In the genomic region with DNA sequence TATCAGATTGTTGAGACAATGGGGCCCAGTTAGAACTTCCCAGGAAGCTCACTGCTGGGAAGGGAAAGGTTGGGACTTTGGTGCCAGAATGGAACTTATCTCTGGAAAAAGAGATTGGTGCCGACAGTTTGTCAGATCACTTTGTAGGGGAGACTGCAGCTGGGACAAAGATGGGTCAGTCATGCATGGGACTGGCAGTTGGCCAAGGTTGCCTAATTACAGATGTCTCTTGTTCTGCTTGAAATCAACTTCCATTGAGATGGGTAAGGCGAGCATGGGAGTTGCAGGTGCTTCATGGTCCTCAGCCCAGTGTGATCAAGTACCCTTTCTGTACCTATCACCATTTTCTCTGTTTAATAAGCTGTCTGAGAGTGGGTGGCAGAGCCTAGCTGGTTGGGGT, we compare ENCODE assay signal across 31 mouse cellular contexts. TPM values are rescaled to one million over a fixed set of nuclear protein-coding genes. Genes with fewer than 3 reads are reported as not detected.
DNase-seq lines count a peak whose midpoint lies in the region; ATAC-seq and TF ChIP-seq lines count a peak whose summit lies in the region.
"Had no signal": no experiment of that assay in that cellular context is flagged by ENCODE, and none has a peak within 500 bp of the region (broad histone marks: within the 10 kb centered on the region; RNA-seq: fewer than 3 reads in every experiment).

No protein-coding gene starts in this region.

- H3K27ac ChIP-seq in embryonic facial prominence, embryonic 14.5 days (replicated peaks; ENCODE audit: low read depth, low read length): no peak overlapping the region
- no peak overlapping the region for H3K27ac ChIP-seq in embryonic facial prominence, embryonic 10.5 days (replicated peaks)
- H3K27ac ChIP-seq in liver, postnatal 0 days (ENCODE audit: low read depth): no peak overlapping the region
- no peak overlapping the region for H3K27ac ChIP-seq in liver, embryonic 11.5 days (ENCODE audit: low read depth, low read length)
- no peak overlapping the region for H3K27ac ChIP-seq in heart, adult 2 months
- H3K27ac ChIP-seq: kidney, embryonic 15.5 days; layer of hippocampus, adult 2 months; left cerebral cortex, adult 2 months; liver, embryonic 13.5 days; lung, embryonic 15.5 days; midbrain, embryonic 12.5 days had no signal

- TF ChIP-seq EP300 in liver, postnatal 0 days (IDR thresholded peaks at IDR 0.05; ENCODE audit: low read depth): no peak
- TF ChIP-seq EP300 in heart, adult 2 months (IDR thresholded peaks at IDR 0.05; ENCODE audit: insufficient read depth, low read depth, low read length): no peak

- WGBS in embryonic facial prominence, embryonic 14.5 days: 67% methylated on average over 2 of the region's 2 CpGs
- WGBS in embryonic facial prominence, embryonic 10.5 days: 76% methylated on average over 2 of the region's 2 CpGs
- WGBS in liver, postnatal 0 days (ENCODE audit: insufficient replicate concordance): 54% methylated on average over 2 of the region's 2 CpGs
- 57% methylated on average over 2 of the region's 2 CpGs for WGBS in liver, embryonic 11.5 days
- 38% methylated on average over 2 of the region's 2 CpGs for WGBS in heart, adult 2 months

- no peak overlapping the region for H3K4me2 ChIP-seq in embryonic facial prominence, embryonic 14.5 days (ENCODE audit: low read depth, low read length)
- H3K4me2 ChIP-seq in liver, postnatal 0 days (ENCODE audit: low read depth, low read length): no peak overlapping the region
- no peak overlapping the region for H3K4me2 ChIP-seq in liver, embryonic 11.5 days
- H3K4me2 ChIP-seq: kidney, embryonic 15.5 days; liver, embryonic 13.5 days; lung, embryonic 15.5 days; midbrain, embryonic 12.5 days had no signal

- TF ChIP-seq POLR2A in heart, adult 2 months (IDR thresholded peaks at IDR 0.05; ENCODE audit: insufficient read depth, low read depth, low read length): no peak

- intact Hi-C loops in heart, adult 2 months (cut with DNase I): no loop called here

- peaks cover 4% of the 10 kb centered on the region; the same call in 1 of the 2 replicates for H3K27me3 ChIP-seq in embryonic facial prominence, embryonic 14.5 days (replicated peaks; ENCODE audit: control insufficient read depth, insufficient read depth, low read length)
- peaks cover 21% of the 10 kb centered on the region for H3K27me3 ChIP-seq in embryonic facial prominence, embryonic 10.5 days (replicated peaks; ENCODE audit: low read depth, poor library complexity, severe bottlenecking)
- no peaks in the 10 kb centered on the region for H3K27me3 ChIP-seq in liver, postnatal 0 days (ENCODE audit: insufficient read depth, low read length)
- no peaks in the 10 kb centered on the region for H3K27me3 ChIP-seq in liver, embryonic 11.5 days (replicated peaks; ENCODE audit: control insufficient read depth, insufficient read depth, low read length)
- peaks cover 4% of the 10 kb centered on the region for H3K27me3 ChIP-seq in heart, adult 2 months (ENCODE audit: control insufficient read depth, insufficient read depth, low read length)
- H3K27me3 ChIP-seq: kidney, embryonic 15.5 days; liver, embryonic 13.5 days; lung, embryonic 15.5 days; megakaryocyte, embryonic 14.5 days had no signal

- DNase-seq in embryonic facial prominence, embryonic 14.5 days (ENCODE audit: low spot score): peak; percentile 15
- DNase-seq in embryonic facial prominence, embryonic 10.5 days (ENCODE audit: low spot score): no peak
- DNase-seq in liver, postnatal 0 days: no peak
- no peak for DNase-seq in liver, embryonic 11.5 days (ENCODE audit: low spot score)
- DNase-seq in testis, postnatal 10 days (ENCODE audit: low spot score): peak; percentile 50
- DNase-seq in testis, postnatal 14 days (ENCODE audit: low spot score): no peak
- no peak for DNase-seq in heart, adult 2 months
- DNase-seq in frontal cortex, postnatal 25 days (ENCODE audit: low spot score in 2 of 2): no peak
- DNase-seq: adrenal gland, postnatal 14 days; cerebellum, adult 2 months; kidney, adult 18-20 months; liver, embryonic 13.5 days; lung, postnatal 4 days; right cerebral cortex, postnatal 4 days had no signal

- no peaks in the 10 kb centered on the region for H3K9me3 ChIP-seq in embryonic facial prominence, embryonic 14.5 days (ENCODE audit: control insufficient read depth, low read length)
- H3K9me3 ChIP-seq in embryonic facial prominence, embryonic 10.5 days: no peaks in the 10 kb centered on the region
- no peaks in the 10 kb centered on the region for H3K9me3 ChIP-seq in liver, postnatal 0 days (ENCODE audit: low read length)
- no peaks in the 10 kb centered on the region for H3K9me3 ChIP-seq in liver, embryonic 11.5 days (ENCODE audit: control insufficient read depth, low read length)
- H3K9me3 ChIP-seq: kidney, embryonic 15.5 days; liver, embryonic 13.5 days; lung, embryonic 15.5 days; midbrain, embryonic 12.5 days had no signal

- H3K4me1 ChIP-seq in embryonic facial prominence, embryonic 14.5 days (ENCODE audit: control insufficient read depth, insufficient read depth, low read length): peaks cover 11% of the 10 kb centered on the region; the same call in 1 of the 2 replicates
- peaks cover 19% of the 10 kb centered on the region for H3K4me1 ChIP-seq in embryonic facial prominence, embryonic 10.5 days
- no peaks in the 10 kb centered on the region for H3K4me1 ChIP-seq in liver, postnatal 0 days (ENCODE audit: insufficient read depth)
- no peaks in the 10 kb centered on the region for H3K4me1 ChIP-seq in liver, embryonic 11.5 days (replicated peaks; ENCODE audit: control insufficient read depth, insufficient read depth, low read length)
- H3K4me1 ChIP-seq in heart, adult 2 months (ENCODE audit: control insufficient read depth, insufficient read depth, low read length): no peaks in the 10 kb centered on the region
- H3K4me1 ChIP-seq: megakaryocyte, embryonic 14.5 days had no signal

- no peak overlapping the region for H3K4me3 ChIP-seq in embryonic facial prominence, embryonic 14.5 days (ENCODE audit: low read depth, low read length)
- H3K4me3 ChIP-seq in embryonic facial prominence, embryonic 10.5 days: no peak overlapping the region
- H3K4me3 ChIP-seq in liver, postnatal 0 days (ENCODE audit: low read depth, low read length): no peak overlapping the region
- no peak overlapping the region for H3K4me3 ChIP-seq in liver, embryonic 11.5 days (ENCODE audit: low read depth, low read length)
- H3K4me3 ChIP-seq in heart, adult 2 months: no peak overlapping the region
- H3K4me3 ChIP-seq: kidney, embryonic 15.5 days; layer of hippocampus, adult 2 months; left cerebral cortex, adult 2 months; liver, embryonic 13.5 days; lung, embryonic 15.5 days; megakaryocyte, embryonic 14.5 days; midbrain, embryonic 12.5 days had no signal

- H3K36me3 ChIP-seq in embryonic facial prominence, embryonic 14.5 days (ENCODE audit: control insufficient read depth, insufficient read depth, low read length): no peaks in the 10 kb centered on the region
- no peaks in the 10 kb centered on the region for H3K36me3 ChIP-seq in embryonic facial prominence, embryonic 10.5 days (replicated peaks)
- no peaks in the 10 kb centered on the region for H3K36me3 ChIP-seq in liver, postnatal 0 days (replicated peaks; ENCODE audit: insufficient read depth, low read length)
- H3K36me3 ChIP-seq in liver, embryonic 11.5 days (ENCODE audit: control insufficient read depth, insufficient read depth, low read length): no peaks in the 10 kb centered on the region
- no peaks in the 10 kb centered on the region for H3K36me3 ChIP-seq in heart, adult 2 months (ENCODE audit: control insufficient read depth, insufficient read depth, low read length)
- H3K36me3 ChIP-seq: kidney, embryonic 15.5 days; liver, embryonic 13.5 days; lung, embryonic 15.5 days; midbrain, embryonic 12.5 days had no signal

- no peak overlapping the region for H3K9ac ChIP-seq in embryonic facial prominence, embryonic 14.5 days (ENCODE audit: low read depth, low read length)
- no peak overlapping the region for H3K9ac ChIP-seq in liver, postnatal 0 days (replicated peaks)
- H3K9ac ChIP-seq in liver, embryonic 11.5 days (ENCODE audit: low read depth, low read length): no peak overlapping the region
- no peak overlapping the region for H3K9ac ChIP-seq in heart, adult 2 months (ENCODE audit: low read depth, low read length)
- H3K9ac ChIP-seq: kidney, embryonic 15.5 days; liver, embryonic 13.5 days; lung, embryonic 15.5 days; midbrain, embryonic 12.5 days had no signal

- no peaks in the 10 kb centered on the region for H3K79me2 ChIP-seq in heart, adult 2 months (replicated peaks; ENCODE audit: control insufficient read depth, insufficient read depth, low read length)

- ATAC-seq in embryonic facial prominence, embryonic 14.5 days (ENCODE audit: low read depth): no peak
- ATAC-seq in liver, postnatal 0 days: peak; percentile 19; the same call in 1 of the 2 replicates
- ATAC-seq in liver, embryonic 11.5 days (replicated peaks; ENCODE audit: low FRiP score): no peak
- ATAC-seq: forebrain, embryonic 14.5 days; inflammation-experienced regulatory T-cells, adult 6 months had no signal

- no peak for TF ChIP-seq CTCF in liver, postnatal 0 days (IDR thresholded peaks at IDR 0.05; ENCODE audit: low read depth)
- TF ChIP-seq CTCF in heart, adult 2 months (IDR thresholded peaks at IDR 0.05): no peak

RNA-seq across cellular contexts. Expression of a gene that starts 2.4 kb away (rescaled TPM):
- 0.47 TPM in 1 of 2 replicates, not detected in the other for polyA plus RNA-seq in embryonic facial prominence, embryonic 14.5 days (2014; fragmentation: Nextera tagmentation; extraction: Ambion mirVana)
- polyA plus RNA-seq in embryonic facial prominence, embryonic 10.5 days (2016; fragmentation: Nextera tagmentation; extraction: Ambion mirVana): 0.17 and 0.18 TPM in 2 replicates
- not detected in 2 replicates for polyA plus RNA-seq in liver, postnatal 0 days (2015; fragmentation: Nextera tagmentation; extraction: Ambion mirVana)
- 0.14 TPM in 1 of 2 replicates, not detected in the other for polyA plus RNA-seq in liver, embryonic 11.5 days (2014; fragmentation: Nextera tagmentation; extraction: Ambion mirVana)
- total RNA-seq in heart, adult 2 months (2021): not detected
- polyA plus RNA-seq in heart, adult 2 months (2012; rRNA removed): 0.14 and 0.23 TPM in 2 replicates
- total RNA-seq: adrenal gland, postnatal 14 days; gastrocnemius, adult 8-10 months; heart, postnatal 25 days; layer of hippocampus, adult 2 months; layer of hippocampus, postnatal 14 days; MEL; monocyte, adult 5-6 weeks had no signal
- polyA plus RNA-seq: embryonic facial prominence, embryonic 11.5 days; forebrain, embryonic 14.5 days; heart, embryonic 14.5 days; kidney, embryonic 15.5 days; liver, embryonic 13.5 days; spleen, adult 2 months; urinary bladder, adult 2 months had no signal

Comparison
In these comparisons a context has a peak if more than half of its experiments do, and no peak if none do; other contexts are left out.
1. DNase-seq: peak in embryonic facial prominence, embryonic 14.5 days (single experiment) and testis, postnatal 10 days (single experiment); none in embryonic facial prominence, embryonic 10.5 days (single experiment), liver, postnatal 0 days (single experiment), liver, embryonic 11.5 days (single experiment), testis, postnatal 14 days (single experiment), heart, adult 2 months (0 of 2) and frontal cortex, postnatal 25 days (0 of 2).